Mouse (Mus musculus) kidney, postnatal 0 days (tissue): ENCODE results near the gene Spata5. TPM values are rescaled to one million over a fixed set of nuclear protein-coding genes. Genes with fewer than 3 reads are reported as not detected.

ENCODE experiments used
- ATAC-seq: fragments of 200-750 bp; cut with Nextera tagmentation; replicated peaks from 2 replicates; pipeline ENCODE4 v1.8.0; 2017; ENCODE audit warnings: low read depth, moderate number of reproducible peaks, moderate TSS enrichment, moderate library complexity; ENCODE audit not compliant: low FRiP score
- DNase-seq: peaks from one replicate; pipeline ENCODE4 v3.0.0-alpha.2; 2016; ENCODE audit warnings: low spot score
- H3K27ac ChIP-seq: fragments of 300-500 bp; sonication (generic); 2 replicates; pipeline ENCODE4 v1.5.1; 2014; ENCODE audit warnings: mild to moderate bottlenecking
- H3K27me3 ChIP-seq: fragments of 300-500 bp; sonication (generic); 2 replicates; pipeline ENCODE4 v1.6.1; 2014; ENCODE audit warnings: low read length, mixed read lengths; ENCODE audit not compliant: insufficient read depth
- H3K36me3 ChIP-seq: fragments of 300-500 bp; sonication (generic); 2 replicates; pipeline ENCODE4 v1.6.1; 2014; ENCODE audit warnings: low read length, mixed read lengths; ENCODE audit not compliant: insufficient read depth
- H3K4me1 ChIP-seq: fragments of 300-500 bp; sonication (generic); replicated peaks from 2 replicates; pipeline ENCODE4 v1.6.1; 2014; ENCODE audit warnings: antibody characterized with exemption, low read length, mixed read lengths; ENCODE audit not compliant: insufficient read depth
- H3K4me2 ChIP-seq: fragments of 300-500 bp; sonication (generic); 2 replicates; pipeline ENCODE4 v1.6.1; 2014; ENCODE audit warnings: mild to moderate bottlenecking, low read length, moderate library complexity, mixed read lengths
- H3K4me3 ChIP-seq: fragments of 300-500 bp; sonication (generic); replicated peaks from 2 replicates; pipeline ENCODE4 v1.5.1; 2014; ENCODE audit warnings: low read depth, low read length
- H3K9ac ChIP-seq: fragments of 300-500 bp; sonication (generic); 2 replicates; pipeline ENCODE4 v1.6.1; 2014; ENCODE audit warnings: low read depth, low read length
- H3K9me3 ChIP-seq: fragments of 300-500 bp; sonication (generic); replicated peaks from 2 replicates; pipeline ENCODE4 v1.6.1; 2016; ENCODE audit warnings: low read length, inconsistent platforms, mixed read lengths
- CTCF ChIP-seq: IDR thresholded peaks from 2 replicates; pipeline ENCODE4 v1.5.1; 2016; ENCODE audit warnings: antibody characterized with exemption, low read depth, mild to moderate bottlenecking, moderate library complexity
- WGBS: fragments of 180-500 bp; shearing (Covaris S2); extraction: QIAGEN DNeasy Blood & Tissue Kit; methylation state at CpG from one replicate; pipeline ENCODE4 v1.1.7; 2014; 5-methylcytosine and 5-hydroxymethylcytosine counted together
- polyA plus RNA-seq: library from polyadenylated mRNA; unstranded; fragments of >200 nt; fragmentation: Nextera tagmentation; extraction: Ambion mirVana; gene quantifications from 2 replicates; pipeline ENCODE4 v1.2.1, GENCODE M21; 2015

The Spata5 gene
- polyA plus RNA-seq, 1 experiment from 2014 or later, result 44.8 TPM

- no peaks in the 10 kb centered on the region for H3K4me1 ChIP-seq
- H3K4me3 ChIP-seq, result no peak overlapping the region
- H3K27ac ChIP-seq, result no peak overlapping the region
- no peaks in the 10 kb centered on the region for H3K27me3 ChIP-seq
- DNase-seq (no peak), ATAC-seq (no peak)
- 92% methylated on average over 9 of the region's 9 CpGs for WGBS
- H3K9ac ChIP-seq, result no peak overlapping the region
- no peak for TF ChIP-seq CTCF
- H3K4me2 ChIP-seq, result no peak overlapping the region
- H3K9me3 ChIP-seq, result no peaks in the 10 kb centered on the region
- H3K36me3 ChIP-seq, result no peaks in the 10 kb centered on the region
These were observed 182.7 kb downstream of the Spata5 start for GRCm38 (mm10) chr3:37602356-37602755.

GRCm38 (mm10) chr3:37602890-37603289 is 183.2 kb downstream of the Spata5 start:
- no peaks in the 10 kb centered on the region for H3K27me3 ChIP-seq
- no peaks in the 10 kb centered on the region for H3K9me3 ChIP-seq
- no peak for TF ChIP-seq CTCF
- H3K36me3 ChIP-seq, result no peaks in the 10 kb centered on the region
- 85% methylated on average over 7 of the region's 7 CpGs for WGBS
- H3K4me3 ChIP-seq, result no peak overlapping the region
- H3K9ac ChIP-seq, result no peak overlapping the region
- DNase-seq, result no peak
- ATAC-seq, result no peak
- no peak overlapping the region for H3K4me2 ChIP-seq
- H3K4me1 ChIP-seq, result no peaks in the 10 kb centered on the region
- no peak overlapping the region for H3K27ac ChIP-seq

- Histone ChIP-seq H3K9ac (no peak overlapping the region), H3K27me3 (no peaks in the 10 kb centered on the region), H3K4me2 (no peak overlapping the region), H3K9me3 (no peaks in the 10 kb centered on the region), H3K27ac (no peak overlapping the region), H3K4me3 (no peak overlapping the region), H3K4me1 (no peaks in the 10 kb centered on the region), H3K36me3 (no peaks in the 10 kb centered on the region)
- no peak for ATAC-seq
- no peak for TF ChIP-seq CTCF
- 76% methylated on average over 3 of the region's 3 CpGs for WGBS
- no peak for DNase-seq
These were observed 183.8 kb downstream of the Spata5 start for GRCm38 (mm10) chr3:37603541-37603940.

- WGBS, result 56% methylated on average over 13 of the region's 13 CpGs
- H3K9ac ChIP-seq, result no peak overlapping the region
- no peaks in the 10 kb centered on the region for H3K9me3 ChIP-seq
- no peak for TF ChIP-seq CTCF
- no peak overlapping the region for H3K4me2 ChIP-seq
- ATAC-seq, result no peak
- H3K4me1 ChIP-seq, result no peaks in the 10 kb centered on the region
- H3K27me3 ChIP-seq, result no peaks in the 10 kb centered on the region
- DNase-seq, result no peak
- H3K27ac ChIP-seq, result no peak overlapping the region
- no peaks in the 10 kb centered on the region for H3K36me3 ChIP-seq
- H3K4me3 ChIP-seq, result no peak overlapping the region
These were observed 185.5 kb downstream of the Spata5 start for GRCm38 (mm10) chr3:37604976-37605875.

GRCm38 (mm10) chr3:37605876-37606238 is 186.2 kb downstream of the Spata5 start:
- no peak overlapping the region for H3K9ac ChIP-seq
- H3K4me2 ChIP-seq, result no peak overlapping the region
- H3K9me3 ChIP-seq, result no peaks in the 10 kb centered on the region
- no peaks in the 10 kb centered on the region for H3K27me3 ChIP-seq
- H3K27ac ChIP-seq, result no peak overlapping the region
- DNase-seq (no peak), ATAC-seq (no peak)
- H3K4me3 ChIP-seq, result no peak overlapping the region
- no peaks in the 10 kb centered on the region for H3K36me3 ChIP-seq
- H3K4me1 ChIP-seq, result no peaks in the 10 kb centered on the region
- no peak for TF ChIP-seq CTCF
- 81% methylated on average over 10 of the region's 10 CpGs for WGBS

- 92% methylated on average over 4 of the region's 4 CpGs for WGBS
- ATAC-seq, result no peak
- peak; percentile 33; the same call in 1 of the 2 replicates for TF ChIP-seq CTCF
These were observed 189.2 kb downstream of the Spata5 start for GRCm38 (mm10) chr3:37608926-37609325.

More at GRCm38 (mm10) chr3:37608926-37609325, 189.2 kb downstream of the Spata5 start:
- Histone ChIP-seq H3K9ac (no peak overlapping the region), H3K4me1 (no peaks in the 10 kb centered on the region), H3K36me3 (no peaks in the 10 kb centered on the region), H3K27me3 (no peaks in the 10 kb centered on the region), H3K27ac (no peak overlapping the region), H3K4me3 (no peak overlapping the region), H3K9me3 (no peaks in the 10 kb centered on the region), H3K4me2 (no peak overlapping the region)
- DNase-seq, result no peak
